ENCODE assay signal across 8 mouse cellular contexts in genomic region chr11:101968791-101969190, GRCm38 (mm10). TPM values are rescaled to one million over a fixed set of nuclear protein-coding genes. Genes with fewer than 3 reads are reported as not detected.
DNase-seq lines count a peak whose midpoint lies in the region; ATAC-seq lines count a peak whose summit lies in the region.

No protein-coding gene starts in this region.

- peaks cover 35% of the 10 kb centered on the region for H3K27me3 ChIP-seq in heart, embryonic 11.5 days (ENCODE audit: control insufficient read depth, insufficient read depth, low read length)
- peaks cover 39% of the 10 kb centered on the region for H3K27me3 ChIP-seq in kidney, embryonic 15.5 days
- peaks cover 41% of the 10 kb centered on the region for H3K27me3 ChIP-seq in limb, embryonic 15.5 days
- peaks cover 30% of the 10 kb centered on the region for H3K27me3 ChIP-seq in stomach, embryonic 16.5 days (ENCODE audit: control insufficient read depth, insufficient read depth, low read length)

- DNase-seq in A20 (ENCODE audit: low read depth, low spot score), result peak; percentile 77
- peak; percentile 94 for DNase-seq in brain, adult 2 months (ENCODE audit: low read depth, low spot score)
- peak; percentile 86 for DNase-seq in neural tube, embryonic 10.5 days (ENCODE audit: extremely low spot score, low spot score)

- no peak overlapping the region; the same call in 1 of the 2 replicates for H3K9ac ChIP-seq in heart, embryonic 11.5 days (ENCODE audit: low read depth, low read length)
- H3K9ac ChIP-seq in kidney, embryonic 15.5 days, result no peak overlapping the region
- no peak overlapping the region for H3K9ac ChIP-seq in limb, embryonic 15.5 days
- H3K9ac ChIP-seq in stomach, embryonic 16.5 days (ENCODE audit: low read length), result no peak overlapping the region

- H3K4me1 ChIP-seq in heart, embryonic 11.5 days (ENCODE audit: control insufficient read depth, insufficient read depth, low read length), result peaks cover 14% of the 10 kb centered on the region
- H3K4me1 ChIP-seq in kidney, embryonic 15.5 days, result peaks cover 50% of the 10 kb centered on the region
- H3K4me1 ChIP-seq in limb, embryonic 15.5 days, result peaks cover 26% of the 10 kb centered on the region
- H3K4me1 ChIP-seq in stomach, embryonic 16.5 days (ENCODE audit: control insufficient read depth, insufficient read depth, low read length), result peaks cover 1% of the 10 kb centered on the region; the same call in 1 of the 2 replicates

- no peak overlapping the region for H3K4me3 ChIP-seq in heart, embryonic 11.5 days (ENCODE audit: low read depth, low read length)
- no peak overlapping the region for H3K4me3 ChIP-seq in kidney, embryonic 15.5 days (replicated peaks)
- H3K4me3 ChIP-seq in limb, embryonic 15.5 days, result no peak overlapping the region
- H3K4me3 ChIP-seq in stomach, embryonic 16.5 days (replicated peaks; ENCODE audit: low read length), result no peak overlapping the region

- ATAC-seq in erythroblast, adult 5-6 weeks (replicated peaks; ENCODE audit: low FRiP score, poor library complexity, severe bottlenecking), result peak; percentile 71; the same call in 1 of the 2 replicates
- 0 out of 2 replicates have a peak, but pooled peaks have one; percentile 43 for ATAC-seq in heart, embryonic 11.5 days (replicated peaks; ENCODE audit: insufficient number of reproducible peaks, low FRiP score, low TSS enrichment)
- ATAC-seq in kidney, embryonic 15.5 days (replicated peaks; ENCODE audit: low FRiP score), result peak; percentile 33; the same call in 1 of the 2 replicates
- ATAC-seq in limb, embryonic 15.5 days (ENCODE audit: insufficient number of reproducible peaks, low FRiP score, low TSS enrichment, low read depth), result peak; percentile 26; the same call in 1 of the 2 replicates
- ATAC-seq in stomach, embryonic 16.5 days (ENCODE audit: insufficient read depth, low FRiP score), result peak; percentile 71; the same call in 1 of the 2 replicates

- H3K36me3 ChIP-seq in heart, embryonic 11.5 days (ENCODE audit: control insufficient read depth, insufficient read depth, low read length), result 0 out of 2 replicates have a peak, but pooled peaks cover 2% of the 10 kb centered on the region
- H3K36me3 ChIP-seq in kidney, embryonic 15.5 days, result peaks cover 16% of the 10 kb centered on the region
- H3K36me3 ChIP-seq in limb, embryonic 15.5 days, result no peaks in the 10 kb centered on the region
- H3K36me3 ChIP-seq in stomach, embryonic 16.5 days (ENCODE audit: control insufficient read depth, insufficient read depth, low read length), result no peaks in the 10 kb centered on the region

- H3K4me2 ChIP-seq in heart, embryonic 11.5 days, result peak overlapping the region; percentile 10
- H3K4me2 ChIP-seq in kidney, embryonic 15.5 days, result peak overlapping the region; percentile 0; the same call in 1 of the 2 replicates
- no peak overlapping the region for H3K4me2 ChIP-seq in limb, embryonic 15.5 days
- H3K4me2 ChIP-seq in stomach, embryonic 16.5 days (ENCODE audit: low read depth, low read length), result no peak overlapping the region

- no peak overlapping the region for H3K27ac ChIP-seq in heart, embryonic 11.5 days (ENCODE audit: low read depth, low read length)
- H3K27ac ChIP-seq in kidney, embryonic 15.5 days, result 0 out of 2 replicates have a peak overlapping the region, but pooled peaks have one; percentile 42
- no peak overlapping the region for H3K27ac ChIP-seq in limb, embryonic 15.5 days
- no peak overlapping the region for H3K27ac ChIP-seq in stomach, embryonic 16.5 days (ENCODE audit: low read length)

- no peaks in the 10 kb centered on the region for H3K9me3 ChIP-seq in heart, embryonic 11.5 days (replicated peaks; ENCODE audit: control insufficient read depth, low read length)
- H3K9me3 ChIP-seq in kidney, embryonic 15.5 days (replicated peaks), result no peaks in the 10 kb centered on the region
- no peaks in the 10 kb centered on the region for H3K9me3 ChIP-seq in limb, embryonic 15.5 days
- no peaks in the 10 kb centered on the region for H3K9me3 ChIP-seq in stomach, embryonic 16.5 days (replicated peaks; ENCODE audit: control insufficient read depth, low read length)

- under 1% methylated on average over 5 of the region's 5 CpGs for WGBS in heart, embryonic 11.5 days (ENCODE audit: insufficient replicate concordance)
- WGBS in kidney, embryonic 15.5 days, result 0% methylated on average over 5 of the region's 5 CpGs
- 0% methylated on average over 5 of the region's 5 CpGs for WGBS in limb, embryonic 15.5 days
- 0% methylated on average over 5 of the region's 5 CpGs for WGBS in stomach, embryonic 16.5 days

RNA-seq across cellular contexts. Expression of gene Sost, which starts 2.0 kb away (rescaled TPM):
- not detected in 2 replicates for total RNA-seq in erythroblast, adult 5-6 weeks (2015; ENCODE audit: low replicate concordance)
- not detected in 2 replicates for total RNA-seq in erythroblast, adult 5-6 weeks (2017; ENCODE audit: low replicate concordance)
- polyA plus RNA-seq in heart, embryonic 11.5 days (2014; fragmentation: Nextera tagmentation; extraction: Ambion mirVana), result 0.10 and 0.43 TPM in 2 replicates
- polyA plus RNA-seq in kidney, embryonic 15.5 days (2015; fragmentation: Nextera tagmentation; extraction: Ambion mirVana), result 0.83 and 1.4 TPM in 2 replicates
- 0.16 and 0.50 TPM in 2 replicates for polyA plus RNA-seq in limb, embryonic 15.5 days (2015; fragmentation: Nextera tagmentation; extraction: Ambion mirVana)
- polyA plus RNA-seq in stomach, embryonic 16.5 days (2015; fragmentation: Nextera tagmentation; extraction: Ambion mirVana), result not detected in 2 replicates

RNA-seq across cellular contexts. Expression of gene Cfap97d1, which starts 15.3 kb away (rescaled TPM):
- not detected in 2 replicates for total RNA-seq in erythroblast, adult 5-6 weeks (2015; ENCODE audit: low replicate concordance)
- total RNA-seq in erythroblast, adult 5-6 weeks (2017; ENCODE audit: low replicate concordance), result not detected in 2 replicates
- not detected in 2 replicates for polyA plus RNA-seq in heart, embryonic 11.5 days (2014; fragmentation: Nextera tagmentation; extraction: Ambion mirVana)
- polyA plus RNA-seq in kidney, embryonic 15.5 days (2015; fragmentation: Nextera tagmentation; extraction: Ambion mirVana), result not detected in 2 replicates
- not detected in 2 replicates for polyA plus RNA-seq in limb, embryonic 15.5 days (2015; fragmentation: Nextera tagmentation; extraction: Ambion mirVana)
- polyA plus RNA-seq in stomach, embryonic 16.5 days (2015; fragmentation: Nextera tagmentation; extraction: Ambion mirVana), result not detected in 2 replicates

RNA-seq across cellular contexts. Expression of gene Dusp3, which starts 18.0 kb away (rescaled TPM):
- total RNA-seq in erythroblast, adult 5-6 weeks (2015; ENCODE audit: low replicate concordance), result 1.9 and 5.0 TPM in 2 replicates
- 1.5 and 3.1 TPM in 2 replicates for total RNA-seq in erythroblast, adult 5-6 weeks (2017; ENCODE audit: low replicate concordance)
- 49.2 and 49.4 TPM in 2 replicates for polyA plus RNA-seq in heart, embryonic 11.5 days (2014; fragmentation: Nextera tagmentation; extraction: Ambion mirVana)
- polyA plus RNA-seq in kidney, embryonic 15.5 days (2015; fragmentation: Nextera tagmentation; extraction: Ambion mirVana), result 32.8 and 33.8 TPM in 2 replicates
- 26.9 and 37.0 TPM in 2 replicates for polyA plus RNA-seq in limb, embryonic 15.5 days (2015; fragmentation: Nextera tagmentation; extraction: Ambion mirVana)
- polyA plus RNA-seq in stomach, embryonic 16.5 days (2015; fragmentation: Nextera tagmentation; extraction: Ambion mirVana), result 26.1 and 26.3 TPM in 2 replicates

RNA-seq across cellular contexts. Expression of gene Mpp3, which starts 59.5 kb away (rescaled TPM):
- 0.84 TPM in 1 of 2 replicates, not detected in the other for total RNA-seq in erythroblast, adult 5-6 weeks (2015; ENCODE audit: low replicate concordance)
- 0.14 TPM in 1 of 2 replicates, not detected in the other for total RNA-seq in erythroblast, adult 5-6 weeks (2017; ENCODE audit: low replicate concordance)
- polyA plus RNA-seq in heart, embryonic 11.5 days (2014; fragmentation: Nextera tagmentation; extraction: Ambion mirVana), result 2.7 and 3.4 TPM in 2 replicates
- polyA plus RNA-seq in kidney, embryonic 15.5 days (2015; fragmentation: Nextera tagmentation; extraction: Ambion mirVana), result 7.8 and 11.0 TPM in 2 replicates
- 5.8 and 6.0 TPM in 2 replicates for polyA plus RNA-seq in limb, embryonic 15.5 days (2015; fragmentation: Nextera tagmentation; extraction: Ambion mirVana)
- 7.4 and 9.6 TPM in 2 replicates for polyA plus RNA-seq in stomach, embryonic 16.5 days (2015; fragmentation: Nextera tagmentation; extraction: Ambion mirVana)

Comparison
In these comparisons a context has a peak if more than half of its experiments do, and no peak if none do; other contexts are left out.
1. H3K4me2 ChIP-seq: peak in heart, embryonic 11.5 days (single experiment) and kidney, embryonic 15.5 days (single experiment); none in limb, embryonic 15.5 days (single experiment) and stomach, embryonic 16.5 days (single experiment).
2. Peak in every context shown above with its lines, with median percentiles within 50 percentile points of each other: DNase-seq and ATAC-seq.